Mouse (Mus musculus): ENCODE results near the gene 1700015F17Rik. TPM values are rescaled to one million over a fixed set of nuclear protein-coding genes. Genes with fewer than 3 reads are reported as not detected.

1700015F17Rik gene
- total and polyA plus RNA-seq, 2 experiments = not detected

DNA sequence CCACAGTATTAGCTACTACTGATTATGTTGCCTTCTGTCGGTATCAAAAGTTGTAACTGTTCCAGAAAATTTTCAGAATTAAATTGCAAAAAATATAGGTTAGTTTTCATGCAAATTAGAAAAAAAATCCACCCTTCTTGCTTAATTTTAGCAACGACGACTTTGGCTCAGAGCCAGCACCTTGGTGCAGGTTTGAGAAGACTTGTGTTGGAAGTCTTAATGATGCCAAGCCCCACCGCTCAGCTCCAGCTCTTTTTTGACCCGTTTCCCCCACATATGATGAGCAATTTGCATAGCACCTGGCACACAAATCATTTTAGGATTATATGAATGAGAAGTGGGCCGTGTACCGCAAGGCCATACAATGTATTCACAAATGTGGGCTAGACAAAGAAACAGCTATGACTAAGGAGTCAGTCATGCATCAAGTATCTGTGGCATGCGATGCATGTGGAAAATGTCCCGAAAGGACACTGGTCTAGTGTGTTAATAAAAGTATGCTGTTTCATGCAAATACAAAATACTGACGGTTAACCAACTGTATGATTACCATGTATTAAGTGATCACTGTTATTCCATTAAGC lies 31.5 kb upstream of the 1700015F17Rik start:
- H3K27ac ChIP-seq (replicated peaks; ENCODE audit: insufficient read depth, low read depth, low read length) = no peak overlapping the region
- DNase-seq (ENCODE audit: extremely low read depth, low read depth, low spot score) = no peak
- H3K27me3 ChIP-seq (ENCODE audit: control insufficient read depth, insufficient read depth, low read length) = no peaks in the 10 kb centered on the region
- no peaks in the 10 kb centered on the region for H3K4me1 ChIP-seq (ENCODE audit: control insufficient read depth, insufficient read depth, low read length)
- no peaks in the 10 kb centered on the region; the same call in 1 of the 2 replicates for H3K79me2 ChIP-seq (ENCODE audit: control insufficient read depth, insufficient read depth, low read length)
- TF ChIP-seq POLR2A (IDR thresholded peaks at IDR 0.05; ENCODE audit: extremely low read depth, insufficient read depth, low read length) = no peak
- TF ChIP-seq CTCF (IDR thresholded peaks at IDR 0.05; ENCODE audit: low read depth, low read length) = no peak
- H3K9ac ChIP-seq (ENCODE audit: low read depth, low read length) = no peak overlapping the region
- peaks cover 28% of the 10 kb centered on the region for H3K36me3 ChIP-seq (ENCODE audit: control insufficient read depth, insufficient read depth, low read length)
- WGBS = 80% methylated on average over 10 of the region's 10 CpGs
- no peak overlapping the region for H3K4me3 ChIP-seq (ENCODE audit: insufficient read depth, low read depth, low read length)

DNA sequence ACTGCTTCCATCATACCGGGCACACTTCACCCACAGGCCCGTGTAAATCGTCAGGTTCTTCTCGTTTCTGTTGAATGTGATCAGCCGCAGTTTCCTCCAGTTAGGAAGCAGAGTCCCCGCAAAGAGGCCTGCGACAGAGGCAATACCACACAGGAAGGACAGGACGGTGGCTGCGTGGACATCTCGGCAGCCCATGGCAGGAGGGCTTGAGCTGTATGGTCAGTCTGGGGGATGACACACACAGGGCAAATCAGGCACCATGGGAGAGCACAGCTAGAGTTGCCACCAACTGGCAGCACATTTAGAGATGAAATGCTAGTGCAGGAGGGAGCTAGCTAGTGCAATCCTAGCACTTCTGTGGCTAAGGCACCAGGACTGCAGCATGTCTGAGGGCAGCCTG lies 29.3 kb upstream of the 1700015F17Rik start:
- H3K79me2 ChIP-seq (ENCODE audit: control insufficient read depth, insufficient read depth, low read length) = no peaks in the 10 kb centered on the region; the same call in 1 of the 2 replicates
- no peak overlapping the region for H3K4me3 ChIP-seq (ENCODE audit: insufficient read depth, low read depth, low read length)
- H3K4me1 ChIP-seq (ENCODE audit: control insufficient read depth, insufficient read depth, low read length) = no peaks in the 10 kb centered on the region
- 87% methylated on average over 10 of the region's 10 CpGs for WGBS
- DNase-seq (ENCODE audit: extremely low read depth, low read depth, low spot score) = no peak
- peaks cover 28% of the 10 kb centered on the region for H3K36me3 ChIP-seq (ENCODE audit: control insufficient read depth, insufficient read depth, low read length)
- TF ChIP-seq POLR2A (IDR thresholded peaks at IDR 0.05; ENCODE audit: extremely low read depth, insufficient read depth, low read length) (no peak), CTCF (IDR thresholded peaks at IDR 0.05; ENCODE audit: low read depth, low read length) (no peak)
- H3K27ac ChIP-seq (replicated peaks; ENCODE audit: insufficient read depth, low read depth, low read length) = no peak overlapping the region
- no peak overlapping the region for H3K9ac ChIP-seq (ENCODE audit: low read depth, low read length)
- no peaks in the 10 kb centered on the region for H3K27me3 ChIP-seq (ENCODE audit: control insufficient read depth, insufficient read depth, low read length)

DNA sequence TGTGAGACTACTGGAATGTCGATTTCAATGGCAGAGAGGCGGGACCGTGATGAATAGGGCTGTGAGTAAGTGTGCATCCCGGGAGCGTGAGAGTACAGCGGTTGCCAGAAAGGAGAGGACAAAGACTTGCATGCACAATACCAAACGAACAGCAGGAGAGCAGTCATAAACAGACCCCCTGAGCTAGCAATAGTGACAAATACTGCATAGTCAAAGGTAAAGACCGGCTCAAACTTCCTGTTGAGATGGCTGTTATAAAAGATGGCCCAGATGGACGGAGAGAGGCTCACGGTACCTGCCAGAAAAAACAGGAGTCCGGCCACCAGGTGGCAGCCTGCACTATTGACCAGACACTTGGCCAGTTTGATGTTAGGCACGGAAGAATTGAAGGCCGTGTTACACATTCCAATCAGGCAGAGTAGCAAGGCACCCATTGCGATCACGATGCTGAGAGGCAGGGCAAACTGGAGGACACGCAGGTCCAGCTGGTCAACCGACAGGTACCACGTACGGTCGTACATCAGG lies 28.8 kb upstream of the 1700015F17Rik start:
- Histone ChIP-seq H3K27ac (replicated peaks; ENCODE audit: insufficient read depth, low read depth, low read length) (no peak overlapping the region), H3K27me3 (ENCODE audit: control insufficient read depth, insufficient read depth, low read length) (no peaks in the 10 kb centered on the region), H3K79me2 (ENCODE audit: control insufficient read depth, insufficient read depth, low read length) (no peaks in the 10 kb centered on the region; the same call in 1 of the 2 replicates), H3K9ac (ENCODE audit: low read depth, low read length) (no peak overlapping the region), H3K4me1 (ENCODE audit: control insufficient read depth, insufficient read depth, low read length) (no peaks in the 10 kb centered on the region), H3K36me3 (ENCODE audit: control insufficient read depth, insufficient read depth, low read length) (peaks cover 28% of the 10 kb centered on the region), H3K4me3 (ENCODE audit: insufficient read depth, low read depth, low read length) (no peak overlapping the region)
- TF ChIP-seq POLR2A (IDR thresholded peaks at IDR 0.05; ENCODE audit: extremely low read depth, insufficient read depth, low read length) (no peak), CTCF (IDR thresholded peaks at IDR 0.05; ENCODE audit: low read depth, low read length) (peak; percentile 84)
- 55% methylated on average over 20 of the region's 20 CpGs for WGBS
- DNase-seq (ENCODE audit: extremely low read depth, low read depth, low spot score) = peak; percentile 62

DNA sequence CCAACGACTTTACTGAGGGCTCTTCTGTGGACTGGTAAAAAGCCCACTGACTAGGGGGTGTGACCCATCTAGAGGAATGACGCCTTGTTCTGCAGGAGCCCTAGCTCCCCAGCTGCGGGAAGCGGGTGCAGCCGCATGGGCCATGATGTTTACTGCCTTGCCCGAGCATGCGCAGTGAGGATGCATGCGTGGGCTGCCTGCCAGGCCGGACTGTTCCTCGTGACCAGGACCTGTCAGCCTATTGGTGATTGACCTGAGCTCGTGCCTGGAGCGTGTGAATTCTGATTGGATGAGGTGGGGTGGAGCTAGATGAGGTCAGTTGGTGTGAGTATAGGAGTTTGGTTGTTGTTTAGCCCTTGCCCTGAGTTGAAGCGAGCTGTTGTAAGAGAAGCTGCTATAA lies 25.5 kb upstream of the 1700015F17Rik start:
- TF ChIP-seq CTCF (IDR thresholded peaks at IDR 0.05; ENCODE audit: low read depth, low read length) (no peak), POLR2A (IDR thresholded peaks at IDR 0.05; ENCODE audit: extremely low read depth, insufficient read depth, low read length) (no peak)

DNA sequence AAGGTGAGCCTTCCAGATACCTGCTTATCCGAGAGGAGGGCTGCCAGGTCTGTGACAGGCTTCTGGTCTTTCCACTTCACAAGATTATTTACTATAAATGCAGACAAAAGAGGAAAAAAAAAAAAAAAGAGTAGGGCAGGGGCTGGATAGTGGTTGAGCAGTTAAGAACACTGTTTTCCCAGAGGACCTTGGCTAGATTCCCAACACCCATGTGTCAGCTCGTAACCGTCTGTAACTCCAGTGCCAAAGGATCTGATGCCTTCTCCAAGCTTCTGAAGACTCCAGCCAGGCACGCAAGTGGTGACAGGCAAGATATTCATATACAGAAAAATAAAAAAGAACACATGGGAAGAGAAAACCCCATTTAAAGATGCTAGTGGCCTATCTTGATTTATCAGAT lies 24.4 kb upstream of the 1700015F17Rik start:
- no peaks in the 10 kb centered on the region for H3K79me2 ChIP-seq (ENCODE audit: control insufficient read depth, insufficient read depth, low read length)
- TF ChIP-seq POLR2A (IDR thresholded peaks at IDR 0.05; ENCODE audit: extremely low read depth, insufficient read depth, low read length) (no peak), CTCF (IDR thresholded peaks at IDR 0.05; ENCODE audit: low read depth, low read length) (no peak)
- DNase-seq (ENCODE audit: extremely low read depth, low read depth, low spot score) = peak; percentile 30
- H3K27me3 ChIP-seq (ENCODE audit: control insufficient read depth, insufficient read depth, low read length) = no peaks in the 10 kb centered on the region
- WGBS = 53% methylated on average over 4 of the region's 4 CpGs
- no peaks in the 10 kb centered on the region for H3K4me1 ChIP-seq (ENCODE audit: control insufficient read depth, insufficient read depth, low read length)
- no peak overlapping the region for H3K9ac ChIP-seq (ENCODE audit: low read depth, low read length)
- H3K36me3 ChIP-seq (ENCODE audit: control insufficient read depth, insufficient read depth, low read length) = peaks cover 20% of the 10 kb centered on the region
- no peak overlapping the region for H3K4me3 ChIP-seq (ENCODE audit: insufficient read depth, low read depth, low read length)
- H3K27ac ChIP-seq (replicated peaks; ENCODE audit: insufficient read depth, low read depth, low read length) = no peak overlapping the region

More for the DNA sequence above, 25.5 kb upstream of the 1700015F17Rik start:
- WGBS = 88% methylated on average over 13 of the region's 13 CpGs
- DNase-seq (ENCODE audit: extremely low read depth, low read depth, low spot score) = peak; percentile 14
- Histone ChIP-seq H3K36me3 (ENCODE audit: control insufficient read depth, insufficient read depth, low read length) (peaks cover 20% of the 10 kb centered on the region), H3K79me2 (ENCODE audit: control insufficient read depth, insufficient read depth, low read length) (no peaks in the 10 kb centered on the region), H3K27ac (replicated peaks; ENCODE audit: insufficient read depth, low read depth, low read length) (no peak overlapping the region), H3K9ac (ENCODE audit: low read depth, low read length) (no peak overlapping the region), H3K4me1 (ENCODE audit: control insufficient read depth, insufficient read depth, low read length) (no peaks in the 10 kb centered on the region), H3K27me3 (ENCODE audit: control insufficient read depth, insufficient read depth, low read length) (no peaks in the 10 kb centered on the region), H3K4me3 (ENCODE audit: insufficient read depth, low read depth, low read length) (no peak overlapping the region)

DNA sequence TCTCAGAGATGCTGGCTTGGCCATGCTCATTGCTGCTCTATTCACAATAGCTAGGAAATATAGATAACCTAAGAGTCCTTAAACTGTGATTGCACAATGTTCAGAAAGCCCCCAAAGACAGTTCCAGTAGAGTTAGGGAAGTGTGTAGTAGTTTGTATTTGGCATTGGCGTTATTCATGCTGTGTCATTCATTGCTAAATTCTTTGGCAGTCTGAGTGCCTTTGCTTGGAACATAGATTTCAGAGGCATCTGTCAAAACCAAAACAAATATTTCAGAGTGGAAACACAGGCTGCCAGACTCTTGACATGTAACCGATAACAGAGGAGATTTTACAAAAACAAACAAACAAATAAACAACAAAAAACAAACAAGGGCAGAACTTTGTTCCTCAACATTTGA lies 22.6 kb upstream of the 1700015F17Rik start:
- H3K79me2 ChIP-seq (ENCODE audit: control insufficient read depth, insufficient read depth, low read length) = no peaks in the 10 kb centered on the region
- WGBS = 15% methylated on average over 2 of the region's 2 CpGs
- peaks cover 11% of the 10 kb centered on the region for H3K36me3 ChIP-seq (ENCODE audit: control insufficient read depth, insufficient read depth, low read length)
- H3K9ac ChIP-seq (ENCODE audit: low read depth, low read length) = no peak overlapping the region
- H3K4me3 ChIP-seq (ENCODE audit: insufficient read depth, low read depth, low read length) = no peak overlapping the region
- TF ChIP-seq POLR2A (IDR thresholded peaks at IDR 0.05; ENCODE audit: extremely low read depth, insufficient read depth, low read length) (no peak), CTCF (IDR thresholded peaks at IDR 0.05; ENCODE audit: low read depth, low read length) (no peak)
- no peaks in the 10 kb centered on the region for H3K4me1 ChIP-seq (ENCODE audit: control insufficient read depth, insufficient read depth, low read length)
- no peaks in the 10 kb centered on the region for H3K27me3 ChIP-seq (ENCODE audit: control insufficient read depth, insufficient read depth, low read length)
- H3K27ac ChIP-seq (replicated peaks; ENCODE audit: insufficient read depth, low read depth, low read length) = no peak overlapping the region
- peak; percentile 60 for DNase-seq (ENCODE audit: extremely low read depth, low read depth, low spot score)
